Mouse (Mus musculus): Measurements from ENCODE around the gene Tor4a. TPM values are rescaled to one million over a fixed set of nuclear protein-coding genes. Genes with fewer than 3 reads are reported as not detected.

Gene Tor4a
- polyA plus RNA-seq, 1 experiment: 1.9 TPM

GRCm38 (mm10) chr2:25167919-25168664, 28.6 kb downstream of the Tor4a start:
- TF ChIP-seq CTCF (IDR thresholded peaks at IDR 0.05; ENCODE audit: borderline replicate concordance, extremely low read depth, insufficient read depth, insufficient read length) (no peak), POLR2A (IDR thresholded peaks at IDR 0.05; ENCODE audit: borderline replicate concordance, extremely low read depth, insufficient read depth, insufficient read length, poor library complexity, severe bottlenecking) (no peak)
- peak; percentile 91 for DNase-seq (ENCODE audit: low read depth)

GRCm38 (mm10) chr2:25167481-25167880, 29.2 kb downstream of the Tor4a start:
- DNase-seq (ENCODE audit: low read depth): peak; percentile 59

GRCm38 (mm10) chr2:25157655-25158054, 39.0 kb downstream of the Tor4a start:
- DNase-seq (ENCODE audit: low read depth): peak; percentile 72
- no peak for TF ChIP-seq POLR2A (IDR thresholded peaks at IDR 0.05; ENCODE audit: borderline replicate concordance, extremely low read depth, insufficient read depth, insufficient read length, poor library complexity, severe bottlenecking)
- peak; percentile 37; the same call in 1 of the 2 replicates for TF ChIP-seq CTCF (IDR thresholded peaks at IDR 0.05; ENCODE audit: borderline replicate concordance, extremely low read depth, insufficient read depth, insufficient read length)

More at GRCm38 (mm10) chr2:25167481-25167880, 29.2 kb downstream of the Tor4a start:
- TF ChIP-seq POLR2A (IDR thresholded peaks at IDR 0.05; ENCODE audit: borderline replicate concordance, extremely low read depth, insufficient read depth, insufficient read length, poor library complexity, severe bottlenecking) (no peak), CTCF (IDR thresholded peaks at IDR 0.05; ENCODE audit: borderline replicate concordance, extremely low read depth, insufficient read depth, insufficient read length) (no peak)

GRCm38 (mm10) chr2:25156990-25157389, 39.7 kb downstream of the Tor4a start:
- DNase-seq (ENCODE audit: low read depth): peak; percentile 25
- TF ChIP-seq CTCF (IDR thresholded peaks at IDR 0.05; ENCODE audit: borderline replicate concordance, extremely low read depth, insufficient read depth, insufficient read length) (no peak), POLR2A (IDR thresholded peaks at IDR 0.05; ENCODE audit: borderline replicate concordance, extremely low read depth, insufficient read depth, insufficient read length, poor library complexity, severe bottlenecking) (no peak)

- TF ChIP-seq CTCF (IDR thresholded peaks at IDR 0.05; ENCODE audit: borderline replicate concordance, extremely low read depth, insufficient read depth, insufficient read length): no peak
- TF ChIP-seq POLR2A (IDR thresholded peaks at IDR 0.05; ENCODE audit: borderline replicate concordance, extremely low read depth, insufficient read depth, insufficient read length, poor library complexity, severe bottlenecking): no peak
- DNase-seq (ENCODE audit: low read depth): no peak
Measured at GRCm38 (mm10) chr2:25156177-25156576, 40.5 kb downstream of the Tor4a start.

- DNase-seq (ENCODE audit: low read depth): no peak
- TF ChIP-seq POLR2A (IDR thresholded peaks at IDR 0.05; ENCODE audit: borderline replicate concordance, extremely low read depth, insufficient read depth, insufficient read length, poor library complexity, severe bottlenecking): no peak
- TF ChIP-seq CTCF (IDR thresholded peaks at IDR 0.05; ENCODE audit: borderline replicate concordance, extremely low read depth, insufficient read depth, insufficient read length): no peak
Measured at GRCm38 (mm10) chr2:25151280-25151956, 45.3 kb downstream of the Tor4a start.

- DNase-seq (ENCODE audit: low read depth): no peak
- TF ChIP-seq CTCF (IDR thresholded peaks at IDR 0.05; ENCODE audit: borderline replicate concordance, extremely low read depth, insufficient read depth, insufficient read length): no peak
- TF ChIP-seq POLR2A (IDR thresholded peaks at IDR 0.05; ENCODE audit: borderline replicate concordance, extremely low read depth, insufficient read depth, insufficient read length, poor library complexity, severe bottlenecking): no peak
Measured at GRCm38 (mm10) chr2:25149643-25150042, 47.0 kb downstream of the Tor4a start.

- DNase-seq (ENCODE audit: low read depth): no peak
- TF ChIP-seq POLR2A (IDR thresholded peaks at IDR 0.05; ENCODE audit: borderline replicate concordance, extremely low read depth, insufficient read depth, insufficient read length, poor library complexity, severe bottlenecking): no peak
- TF ChIP-seq CTCF (IDR thresholded peaks at IDR 0.05; ENCODE audit: borderline replicate concordance, extremely low read depth, insufficient read depth, insufficient read length): no peak
Measured at GRCm38 (mm10) chr2:25147892-25148291, 48.8 kb downstream of the Tor4a start.

GRCm38 (mm10) chr2:25147398-25147797, 49.3 kb downstream of the Tor4a start:
- TF ChIP-seq POLR2A (IDR thresholded peaks at IDR 0.05; ENCODE audit: borderline replicate concordance, extremely low read depth, insufficient read depth, insufficient read length, poor library complexity, severe bottlenecking) (no peak), CTCF (IDR thresholded peaks at IDR 0.05; ENCODE audit: borderline replicate concordance, extremely low read depth, insufficient read depth, insufficient read length) (no peak)
- DNase-seq (ENCODE audit: low read depth): no peak

- TF ChIP-seq POLR2A (IDR thresholded peaks at IDR 0.05; ENCODE audit: borderline replicate concordance, extremely low read depth, insufficient read depth, insufficient read length, poor library complexity, severe bottlenecking) (no peak), CTCF (IDR thresholded peaks at IDR 0.05; ENCODE audit: borderline replicate concordance, extremely low read depth, insufficient read depth, insufficient read length) (no peak)
- DNase-seq (ENCODE audit: low read depth): no peak
Measured at GRCm38 (mm10) chr2:25145346-25145745, 51.3 kb downstream of the Tor4a start.

Other genes starting within 250 kb of the Tor4a start
- gene Zmynd19, start 247.1 kb downstream of the Tor4a start, polyA plus RNA-seq (2012; rRNA removed): 38.4 and 43.1 TPM in 2 replicates
- 39.8 and 46.4 TPM in 2 replicates for gene Dph7, start 234.5 kb downstream of the Tor4a start, polyA plus RNA-seq (2012; rRNA removed)
- gene Mrpl41, start 221.8 kb downstream of the Tor4a start, polyA plus RNA-seq (2012; rRNA removed): 83.9 and 115 TPM in 2 replicates
- gene Pnpla7, start 220.9 kb downstream of the Tor4a start, polyA plus RNA-seq (2012; rRNA removed): 5.5 and 6.4 TPM in 2 replicates
- 194 and 297 TPM in 2 replicates for gene Nsmf, start 142.5 kb downstream of the Tor4a start, polyA plus RNA-seq (2012; rRNA removed)
- 0.11 and 0.18 TPM in 2 replicates for gene Entpd8, start 116.6 kb downstream of the Tor4a start, polyA plus RNA-seq (2012; rRNA removed)
- 0.04 TPM in 2 replicates for gene Noxa1, start 101.7 kb downstream of the Tor4a start, polyA plus RNA-seq (2012; rRNA removed)
- 50.0 and 58.5 TPM in 2 replicates for gene Nrarp, start 16.1 kb downstream of the Tor4a start, polyA plus RNA-seq (2012; rRNA removed)
- 78.9 and 91.3 TPM in 2 replicates for gene Nelfb, start 14.6 kb upstream of the Tor4a start, polyA plus RNA-seq (2012; rRNA removed)
- not detected in 2 replicates for gene Stpg3, start 17.8 kb upstream of the Tor4a start, polyA plus RNA-seq (2012; rRNA removed)
- gene Fam166a, start 21.9 kb upstream of the Tor4a start, polyA plus RNA-seq (2012; rRNA removed): 0.10 and 0.14 TPM in 2 replicates
- 449 and 524 TPM in 2 replicates for gene Tubb4b, start 27.8 kb upstream of the Tor4a start, polyA plus RNA-seq (2012; rRNA removed)
- not detected in 2 replicates for gene Slc34a3, start 37.5 kb upstream of the Tor4a start, polyA plus RNA-seq (2012; rRNA removed)
- gene Rnf224, start 39.9 kb upstream of the Tor4a start, polyA plus RNA-seq (2012; rRNA removed): not detected in 2 replicates
- 127 and 148 TPM in 2 replicates for gene Rnf208, start 45.4 kb upstream of the Tor4a start, polyA plus RNA-seq (2012; rRNA removed)
- 0.10 and 0.67 TPM in 2 replicates for gene Cysrt1, start 45.6 kb upstream of the Tor4a start, polyA plus RNA-seq (2012; rRNA removed)
- 19.1 and 22.6 TPM in 2 replicates for gene AL732309.1, start 50.0 kb upstream of the Tor4a start, polyA plus RNA-seq (2012; rRNA removed)
- 26.4 and 32.2 TPM in 2 replicates for gene Tmem203, start 58.6 kb upstream of the Tor4a start, polyA plus RNA-seq (2012; rRNA removed)
- gene Tprn, start 65.7 kb upstream of the Tor4a start, polyA plus RNA-seq (2012; rRNA removed): 7.7 and 13.0 TPM in 2 replicates
- gene Ssna1, start 75.6 kb upstream of the Tor4a start, polyA plus RNA-seq (2012; rRNA removed): 105 and 160 TPM in 2 replicates
- gene Anapc2, start 75.6 kb upstream of the Tor4a start, polyA plus RNA-seq (2012; rRNA removed): 131 and 149 TPM in 2 replicates
- not detected in 2 replicates for gene Tmem210, start 91.3 kb upstream of the Tor4a start, polyA plus RNA-seq (2012; rRNA removed)
- gene Lrrc26, start 93.0 kb upstream of the Tor4a start, polyA plus RNA-seq (2012; rRNA removed): 0.07 TPM in 1 of 2 replicates, not detected in the other
- gene Grin1, start 122.3 kb upstream of the Tor4a start, polyA plus RNA-seq (2012; rRNA removed): 24.4 and 47.2 TPM in 2 replicates
- gene Man1b1, start 135.5 kb upstream of the Tor4a start, polyA plus RNA-seq (2012; rRNA removed): 22.5 and 37.0 TPM in 2 replicates
- 35.3 and 57.1 TPM in 2 replicates for gene Dpp7, start 159.5 kb upstream of the Tor4a start, polyA plus RNA-seq (2012; rRNA removed)
- gene Uap1l1, start 168.8 kb upstream of the Tor4a start, polyA plus RNA-seq (2012; rRNA removed): 2.4 TPM in 2 replicates
- 20.1 and 48.8 TPM in 2 replicates for gene Sapcd2, start 175.4 kb upstream of the Tor4a start, polyA plus RNA-seq (2012; rRNA removed)
- 2.2 and 2.3 TPM in 2 replicates for gene Entpd2, start 199.0 kb upstream of the Tor4a start, polyA plus RNA-seq (2012; rRNA removed)
- gene Npdc1, start 202.5 kb upstream of the Tor4a start, polyA plus RNA-seq (2012; rRNA removed): 621 and 644 TPM in 2 replicates
- gene Fut7, start 226.4 kb upstream of the Tor4a start, polyA plus RNA-seq (2012; rRNA removed): 0.42 and 0.57 TPM in 2 replicates
- 29.8 and 60.6 TPM in 2 replicates for gene Abca2, start 231.8 kb upstream of the Tor4a start, polyA plus RNA-seq (2012; rRNA removed)